Mouse (Mus musculus) heart, embryonic 11.5 days (tissue): ENCODE results near the gene Slc17a2. TPM values are rescaled to one million over a fixed set of nuclear protein-coding genes. Genes with fewer than 3 reads are reported as not detected.

Experiments used
- ATAC-seq: fragments of 200-750 bp; cut with Nextera tagmentation; replicated peaks from 2 replicates; pipeline ENCODE4 v1.8.0; 2017; ENCODE audit warnings: moderate library complexity; ENCODE audit not compliant: insufficient number of reproducible peaks, low FRiP score, low TSS enrichment
- H3K27ac ChIP-seq: fragments of 300-500 bp; sonication (generic); 2 replicates; pipeline ENCODE4 v1.5.1; 2014; ENCODE audit warnings: mild to moderate bottlenecking, low read depth, low read length
- H3K27me3 ChIP-seq: fragments of 300-500 bp; sonication (generic); 2 replicates; pipeline ENCODE4 v1.6.1; 2014; ENCODE audit warnings: mild to moderate bottlenecking, low read length, mixed read lengths; ENCODE audit not compliant: control insufficient read depth, insufficient read depth
- H3K36me3 ChIP-seq: fragments of 300-500 bp; sonication (generic); 2 replicates; pipeline ENCODE4 v1.6.1; 2014; ENCODE audit warnings: mild to moderate bottlenecking, low read length, moderate library complexity, mixed read lengths; ENCODE audit not compliant: control insufficient read depth, insufficient read depth
- H3K4me1 ChIP-seq: fragments of 300-500 bp; sonication (generic); 2 replicates; pipeline ENCODE4 v1.6.1; 2014; ENCODE audit warnings: low read length; ENCODE audit not compliant: control insufficient read depth, insufficient read depth
- H3K4me2 ChIP-seq: fragments of 300-500 bp; sonication (generic); 2 replicates; pipeline ENCODE4 v1.6.1; 2014; ENCODE audit warnings: mild to moderate bottlenecking, moderate library complexity
- H3K4me3 ChIP-seq: fragments of 300-500 bp; sonication (generic); 2 replicates; pipeline ENCODE4 v1.5.1; 2014; ENCODE audit warnings: low read depth, low read length
- H3K9ac ChIP-seq: fragments of 300-500 bp; sonication (generic); 2 replicates; pipeline ENCODE4 v1.6.1; 2014; ENCODE audit warnings: mild to moderate bottlenecking, low read depth, low read length, moderate library complexity
- H3K9me3 ChIP-seq: fragments of 300-500 bp; sonication (generic); replicated peaks from 2 replicates; pipeline ENCODE4 v1.6.1; 2016; ENCODE audit warnings: low read length; ENCODE audit not compliant: control insufficient read depth
- WGBS: fragments of 180-500 bp; shearing (Covaris S2); extraction: QIAGEN DNeasy Blood & Tissue Kit; methylation state at CpG from one replicate; pipeline ENCODE4 v1.1.7; 2014; ENCODE audit not compliant: insufficient replicate concordance; 5-methylcytosine and 5-hydroxymethylcytosine counted together
- polyA plus RNA-seq: library from polyadenylated mRNA; unstranded; fragments of >200 nt; fragmentation: Nextera tagmentation; extraction: Ambion mirVana; gene quantifications from 2 replicates; pipeline ENCODE4 v1.2.1, GENCODE M21; 2014

Slc17a2 gene
- not detected in 2 replicates for polyA plus RNA-seq

DNA sequence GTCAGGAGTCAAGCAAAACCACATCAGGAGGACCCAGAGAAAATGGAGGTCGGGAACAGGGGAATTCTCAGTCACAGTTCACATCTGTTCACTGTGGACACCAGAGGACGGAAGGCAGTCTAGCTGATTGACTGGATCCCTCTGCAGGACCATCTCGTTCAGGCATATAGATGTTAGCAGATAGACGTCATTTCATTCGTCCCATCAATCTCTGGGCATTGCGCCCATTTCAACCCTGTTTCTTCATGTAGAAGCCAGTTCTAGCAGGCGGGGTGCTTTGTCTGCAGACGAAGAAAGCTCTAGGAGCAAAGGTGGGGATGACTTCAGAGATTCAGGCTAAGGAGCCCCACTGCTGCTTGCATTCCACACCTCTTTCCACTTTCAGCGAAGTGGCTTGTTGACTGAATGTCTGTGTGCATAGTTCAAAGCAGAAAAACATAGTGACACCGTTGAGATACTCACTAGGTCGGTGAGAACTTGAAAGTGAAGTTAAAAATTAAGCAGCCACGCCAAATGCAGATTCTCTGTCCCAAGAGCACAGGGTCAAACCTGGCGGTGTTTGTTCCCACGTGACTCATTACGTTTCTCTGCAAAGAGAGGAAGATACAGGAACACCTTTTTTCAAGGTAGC is at the start of gene Slc17a2:
Gene Slc17a2 (plus strand): TSS at position 572 of the 631 bp plus-strand sequence.
- H3K9me3 ChIP-seq: no peaks in the 10 kb centered on the region

DNA sequence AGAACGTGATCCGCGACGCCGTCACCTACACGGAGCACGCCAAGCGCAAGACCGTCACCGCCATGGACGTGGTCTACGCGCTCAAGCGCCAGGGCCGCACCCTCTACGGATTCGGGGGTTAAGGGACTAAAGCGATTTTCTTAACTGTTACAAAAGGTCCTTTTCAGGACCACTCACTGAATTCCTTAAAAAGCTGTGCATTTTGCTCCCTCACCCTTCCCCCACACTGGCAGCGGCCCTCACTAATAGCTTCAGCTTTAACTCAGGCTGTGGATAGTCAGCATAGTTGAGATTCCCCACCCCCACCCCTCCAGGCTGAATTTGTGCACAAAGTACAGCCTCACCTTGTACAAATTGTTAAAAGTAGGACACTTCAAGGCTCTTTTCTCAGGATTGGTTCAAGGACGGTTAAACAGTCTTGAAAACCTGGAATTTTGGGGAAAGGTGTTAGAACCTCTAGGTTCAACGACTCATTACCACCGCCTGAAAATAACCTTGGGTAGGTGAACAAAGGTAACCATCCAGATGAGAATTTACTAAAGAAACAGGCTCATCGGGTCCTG is 49.5 kb upstream of the Slc17a2 start:
- Histone ChIP-seq H3K9me3 (no peaks in the 10 kb centered on the region), H3K9ac (peak overlapping the region; percentile 73), H3K36me3 (no peaks in the 10 kb centered on the region), H3K4me3 (peak overlapping the region; percentile 36), H3K27ac (peak overlapping the region; percentile 93), H3K4me2 (peak overlapping the region; percentile 67), H3K27me3 (no peaks in the 10 kb centered on the region), H3K4me1 (peaks cover 11% of the 10 kb centered on the region; the same call in 1 of the 2 replicates)
- 2% methylated on average over 16 of the region's 23 CpGs for WGBS
- ATAC-seq: peak; percentile 3; the same call in 1 of the 2 replicates

More for the DNA sequence above, at the start of gene Slc17a2:
- Histone ChIP-seq H3K36me3 (no peaks in the 10 kb centered on the region), H3K27me3 (no peaks in the 10 kb centered on the region), H3K27ac (no peak within 1 kb of the TSS), H3K9ac (no peak within 1 kb of the TSS), H3K4me1 (no peaks in the 10 kb centered on the region), H3K4me3 (no peak within 1 kb of the TSS), H3K4me2 (no peak within 1 kb of the TSS)
- 78% methylated on average over 15 of the region's 15 CpGs for WGBS
- ATAC-seq: no peak

DNA sequence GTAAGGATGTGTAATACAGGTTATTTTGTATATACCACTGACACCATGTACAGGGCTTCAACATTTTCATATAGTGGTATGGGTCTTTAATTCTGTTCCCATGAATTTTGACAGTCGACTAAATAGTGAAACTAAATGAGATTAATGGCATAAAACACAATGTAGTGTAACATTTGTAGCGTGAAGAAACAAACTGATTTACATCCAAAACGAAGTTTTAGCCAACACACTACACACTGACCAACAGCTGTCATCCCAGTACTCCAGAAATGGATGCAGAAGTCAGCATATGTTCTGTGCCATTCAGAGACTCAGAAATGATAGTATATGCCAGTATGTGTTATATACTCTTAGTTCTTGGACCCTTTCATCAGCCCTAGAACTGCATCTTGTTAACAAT is 48.9 kb upstream of the Slc17a2 start:
- H3K4me2 ChIP-seq: peak overlapping the region; percentile 67; the same call in 1 of the 2 replicates
- H3K27me3 ChIP-seq: no peaks in the 10 kb centered on the region
- H3K9me3 ChIP-seq: no peaks in the 10 kb centered on the region
- WGBS: 47% methylated on average over 3 of the region's 3 CpGs
- H3K9ac ChIP-seq: no peak overlapping the region
- no peak overlapping the region for H3K4me3 ChIP-seq
- H3K36me3 ChIP-seq: no peaks in the 10 kb centered on the region
- ATAC-seq: no peak
- H3K27ac ChIP-seq: peak overlapping the region; percentile 38; the same call in 1 of the 2 replicates
- H3K4me1 ChIP-seq: peaks cover 11% of the 10 kb centered on the region; the same call in 1 of the 2 replicates

DNA sequence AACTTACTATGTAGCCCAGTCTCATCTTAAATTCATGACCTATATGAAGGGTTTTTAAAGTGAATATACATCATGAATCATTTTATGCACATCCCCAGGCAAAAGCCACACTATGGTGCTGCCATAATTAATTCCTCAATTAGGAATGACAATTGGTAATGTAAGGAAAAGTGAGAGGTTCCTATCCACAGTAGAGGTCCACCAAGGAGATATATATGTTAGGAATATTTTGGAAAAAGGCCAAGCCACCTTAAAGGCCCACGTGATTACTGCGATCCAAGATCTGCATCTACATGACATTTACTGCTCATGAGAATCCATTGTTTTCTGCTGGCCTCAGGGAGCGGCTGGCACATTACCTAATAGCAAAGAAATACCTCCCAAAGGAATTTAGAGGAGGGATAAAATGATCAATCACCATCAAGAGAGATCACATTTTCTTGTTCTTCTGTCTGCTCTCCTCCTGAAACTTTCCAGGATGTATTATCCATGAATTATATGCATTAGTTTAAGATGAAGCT is 47.5 kb upstream of the Slc17a2 start:
- ATAC-seq: no peak

DNA sequence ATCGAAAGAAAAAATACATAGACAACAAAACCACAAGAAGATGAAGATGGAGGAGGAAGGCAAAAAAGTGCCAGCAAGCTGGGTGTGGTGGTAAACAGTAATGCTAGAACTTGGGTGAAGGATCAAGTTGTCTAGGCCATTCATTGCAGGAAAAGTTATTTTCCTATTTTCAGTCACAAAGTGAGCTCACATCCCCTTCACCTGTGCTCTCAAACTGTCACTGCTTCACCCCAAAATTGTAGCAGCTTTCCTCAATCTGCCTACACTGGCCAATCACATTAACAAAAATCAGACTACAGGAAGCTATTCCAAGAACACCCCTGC is 46.9 kb upstream of the Slc17a2 start:
- no peaks in the 10 kb centered on the region for H3K27me3 ChIP-seq
- peaks cover 19% of the 10 kb centered on the region for H3K4me1 ChIP-seq
- peak overlapping the region; percentile 56; the same call in 1 of the 2 replicates for H3K4me3 ChIP-seq
- peak overlapping the region; percentile 98 for H3K27ac ChIP-seq
- H3K36me3 ChIP-seq: no peaks in the 10 kb centered on the region
- no peak for ATAC-seq
- H3K4me2 ChIP-seq: peak overlapping the region; percentile 95
- no peaks in the 10 kb centered on the region for H3K9me3 ChIP-seq
- WGBS: 68% methylated on average over 1 of the region's 1 CpGs
- peak overlapping the region; percentile 77 for H3K9ac ChIP-seq

More for the DNA sequence above, 47.5 kb upstream of the Slc17a2 start:
- H3K27ac ChIP-seq: peak overlapping the region; percentile 29; the same call in 1 of the 2 replicates
- H3K4me3 ChIP-seq: no peak overlapping the region
- H3K4me1 ChIP-seq: peaks cover 18% of the 10 kb centered on the region
- no peak overlapping the region; the same call in 1 of the 2 replicates for H3K4me2 ChIP-seq
- H3K27me3 ChIP-seq: no peaks in the 10 kb centered on the region
- H3K9me3 ChIP-seq: no peaks in the 10 kb centered on the region
- H3K36me3 ChIP-seq: no peaks in the 10 kb centered on the region
- WGBS: 79% methylated on average over 3 of the region's 3 CpGs
- no peak overlapping the region for H3K9ac ChIP-seq

DNA sequence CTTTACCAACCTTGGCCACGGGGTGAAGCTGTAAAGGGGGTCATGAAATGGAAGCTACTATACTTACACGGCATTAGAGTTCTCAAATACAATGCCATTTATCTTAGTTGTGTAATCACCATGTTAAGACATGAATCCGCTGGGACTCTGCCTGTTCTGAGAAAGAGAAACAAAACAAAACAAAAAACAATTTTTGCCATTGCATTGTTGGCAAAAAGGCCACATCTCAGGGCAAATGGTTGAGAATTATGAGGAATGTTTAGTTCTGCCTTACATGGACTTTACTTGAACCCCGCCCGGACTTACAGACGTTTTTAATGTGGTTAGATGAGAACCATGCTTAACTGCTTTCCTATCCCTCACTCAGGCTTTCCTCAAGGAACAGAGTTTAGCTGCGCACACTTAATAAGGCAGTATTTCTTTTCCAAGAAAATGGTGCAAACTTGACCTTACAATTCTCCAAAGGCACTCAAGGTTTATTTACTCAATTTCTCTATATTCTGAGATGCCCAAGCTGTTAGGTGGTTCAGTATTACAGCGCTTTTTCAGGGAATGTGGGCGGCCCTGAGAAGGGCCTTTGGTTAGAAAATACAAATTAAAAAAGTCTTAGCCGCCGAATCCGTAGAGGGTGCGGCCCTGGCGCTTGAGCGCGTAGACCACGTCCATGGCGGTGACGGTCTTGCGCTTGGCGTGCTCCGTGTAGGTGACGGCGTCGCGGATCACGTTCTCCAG is 46.4 kb upstream of the Slc17a2 start:
- peak overlapping the region; percentile 98 for H3K27ac ChIP-seq
- no peaks in the 10 kb centered on the region for H3K36me3 ChIP-seq
- H3K4me1 ChIP-seq: peaks cover 19% of the 10 kb centered on the region
- no peaks in the 10 kb centered on the region for H3K27me3 ChIP-seq
- H3K4me2 ChIP-seq: peak overlapping the region; percentile 95
- ATAC-seq: no peak
- H3K9ac ChIP-seq: peak overlapping the region; percentile 77
- no peaks in the 10 kb centered on the region for H3K9me3 ChIP-seq
- WGBS: 2% methylated on average over 19 of the region's 27 CpGs
- peak overlapping the region; percentile 56 for H3K4me3 ChIP-seq

DNA sequence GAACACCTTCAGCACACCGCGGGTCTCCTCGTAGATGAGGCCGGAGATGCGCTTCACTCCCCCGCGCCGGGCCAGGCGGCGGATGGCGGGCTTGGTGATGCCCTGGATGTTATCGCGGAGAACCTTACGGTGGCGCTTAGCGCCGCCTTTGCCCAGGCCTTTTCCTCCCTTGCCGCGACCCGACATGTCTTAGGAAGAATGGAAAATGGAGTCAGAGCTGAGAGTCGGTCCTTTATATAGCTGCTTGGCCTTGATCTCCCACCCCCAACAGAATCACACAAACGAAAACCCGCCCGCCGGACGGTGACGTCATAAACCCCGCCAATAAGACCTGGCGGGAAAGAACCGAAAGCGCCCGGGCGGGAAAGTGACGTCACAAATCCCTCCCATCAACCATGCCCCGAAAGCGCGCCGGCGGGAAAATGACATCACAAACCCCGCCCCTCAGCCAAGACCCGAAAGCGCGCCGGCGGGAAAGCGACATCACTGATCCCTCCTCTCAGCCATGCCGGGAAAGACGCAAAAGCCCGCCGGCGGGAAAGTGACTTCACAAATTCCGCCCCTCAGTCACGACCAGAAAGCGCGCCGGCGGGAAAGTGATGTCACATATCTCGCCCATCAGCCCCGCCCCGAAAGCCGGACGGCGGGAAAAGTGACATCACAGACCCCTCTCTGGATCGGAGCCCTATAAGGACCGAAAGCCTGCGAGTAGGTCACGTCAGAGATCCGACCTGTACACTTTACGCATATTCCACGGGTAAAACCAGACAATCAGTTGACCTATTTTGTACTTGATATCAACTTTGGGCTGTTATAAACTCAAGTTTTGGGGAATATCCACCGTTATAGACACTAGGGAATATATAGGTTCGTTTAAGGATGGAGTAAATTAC is 45.6 kb upstream of the Slc17a2 start, which contains the start of gene Hist1h4a:
Gene Hist1h4a (minus strand): TSS at position 259 of the 893 bp plus-strand sequence.
- no peaks in the 10 kb centered on the region for H3K9me3 ChIP-seq
- H3K4me1 ChIP-seq: peaks cover 19% of the 10 kb centered on the region
- peak within 1 kb of the TSS; percentile 98 for H3K27ac ChIP-seq
- peak within 1 kb of the TSS; percentile 95 for H3K4me2 ChIP-seq
- ATAC-seq: peak; percentile 74
- peak within 1 kb of the TSS; percentile 81 for H3K9ac ChIP-seq
- no peaks in the 10 kb centered on the region for H3K36me3 ChIP-seq
- H3K4me3 ChIP-seq: peak within 1 kb of the TSS; percentile 56
- no peaks in the 10 kb centered on the region for H3K27me3 ChIP-seq
- under 1% methylated on average over 67 of the region's 72 CpGs for WGBS
